Mouse (Mus musculus): Measurements from ENCODE around the gene Fap.

Gene Fap

GRCm38 (mm10) chr2:62459241-62460174 lies 114.4 kb downstream of the Fap start:
- no peaks in the 10 kb centered on the region for H3K27me3 ChIP-seq (ENCODE audit: control insufficient read depth, insufficient read depth, low read length, poor library complexity, severe bottlenecking)
- DNase-seq (ENCODE audit: low read depth, low spot score) = peak; percentile 40
- no peaks in the 10 kb centered on the region for H3K36me3 ChIP-seq (ENCODE audit: control insufficient read depth, insufficient read depth, low read length, poor library complexity, severe bottlenecking)

GRCm38 (mm10) chr2:62458070-62458469 lies 115.8 kb downstream of the Fap start:
- DNase-seq (ENCODE audit: low read depth, low spot score) = peak; percentile 66
- Histone ChIP-seq H3K36me3 (ENCODE audit: control insufficient read depth, insufficient read depth, low read length, poor library complexity, severe bottlenecking) (no peaks in the 10 kb centered on the region), H3K27me3 (ENCODE audit: control insufficient read depth, insufficient read depth, low read length, poor library complexity, severe bottlenecking) (no peaks in the 10 kb centered on the region)

GRCm38 (mm10) chr2:62454991-62455390 lies 118.9 kb downstream of the Fap start:
- H3K27me3 ChIP-seq (ENCODE audit: control insufficient read depth, insufficient read depth, low read length, poor library complexity, severe bottlenecking) = no peaks in the 10 kb centered on the region
- no peak for DNase-seq (ENCODE audit: low read depth, low spot score)
- no peaks in the 10 kb centered on the region for H3K36me3 ChIP-seq (ENCODE audit: control insufficient read depth, insufficient read depth, low read length, poor library complexity, severe bottlenecking)

- H3K27me3 ChIP-seq (ENCODE audit: control insufficient read depth, insufficient read depth, low read length, poor library complexity, severe bottlenecking) = no peaks in the 10 kb centered on the region
- no peak for DNase-seq (ENCODE audit: low read depth, low spot score)
- H3K36me3 ChIP-seq (ENCODE audit: control insufficient read depth, insufficient read depth, low read length, poor library complexity, severe bottlenecking) = no peaks in the 10 kb centered on the region
These were observed 119.8 kb downstream of the Fap start for GRCm38 (mm10) chr2:62454033-62454432.

Measured in splenic B cell, adult 2 months (primary cell).